Mouse (Mus musculus) MEL (cell line): ENCODE data around the gene Ypel4. TPM values are rescaled to one million over a fixed set of nuclear protein-coding genes. Genes with fewer than 3 reads are reported as not detected.

Source experiments
- DNase-seq: peaks from one replicate; pipeline ENCODE4 v3.0.0; 2011; ENCODE audit warnings: low read depth, low spot score
- H3K27ac ChIP-seq: 2 replicates; pipeline ENCODE4 v1.5.1; 2012; ENCODE audit warnings: low read depth, mild to moderate bottlenecking, control low read depth, low read length, moderate library complexity; ENCODE audit not compliant: control insufficient read depth
- H3K27me3 ChIP-seq, 2 experiments: fragments of 150-350 bp in 1 of 2; sonication (generic) in 1 of 2; 2 replicates each; pipeline ENCODE4 v1.6.1; 2012; ENCODE audit warnings: low read length in 2 of 2, mild to moderate bottlenecking in 2 of 2, improper control_type of control experiment in 1 of 2, moderate library complexity in 1 of 2; ENCODE audit not compliant: insufficient read depth in 2 of 2, control insufficient read depth in 1 of 2
- H3K36me3 ChIP-seq, 2 experiments: 2 replicates each; pipeline ENCODE4 v1.6.1; 2012 to 2014; ENCODE audit warnings: low read length in 2 of 2, improper control_type of control experiment in 1 of 2, inconsistent platforms in 1 of 2, mild to moderate bottlenecking in 1 of 2; ENCODE audit not compliant: insufficient read depth in 2 of 2, control insufficient read depth in 1 of 2
- H3K4me1 ChIP-seq, 2 experiments: fragments of 150-350 bp in 1 of 2; sonication (generic) in 1 of 2; 2 replicates each; pipeline ENCODE4 v1.6.1; 2012; ENCODE audit warnings: low read length in 2 of 2, improper control_type of control experiment in 1 of 2, mild to moderate bottlenecking in 1 of 2; ENCODE audit not compliant: insufficient read depth in 2 of 2, control insufficient read depth in 1 of 2
- H3K4me3 ChIP-seq, 2 experiments: fragments of 150-350 bp in 1 of 2; sonication (generic) in 1 of 2; 2 replicates each; pipeline ENCODE4 v1.5.1; 2012; ENCODE audit warnings: low read depth in 2 of 2, low read length in 2 of 2, mild to moderate bottlenecking in 2 of 2, moderate library complexity in 2 of 2, control low read depth in 1 of 2, improper control_type of control experiment in 1 of 2; ENCODE audit not compliant: control insufficient read depth in 1 of 2, insufficient read depth in 1 of 2
- H3K79me2 ChIP-seq: 2 replicates; pipeline ENCODE4 v1.6.1; 2012; ENCODE audit warnings: mild to moderate bottlenecking, low read length, moderate library complexity; ENCODE audit not compliant: control insufficient read depth, poor library complexity, insufficient read depth
- H3K9ac ChIP-seq: 2 replicates; pipeline ENCODE4 v1.6.1; 2012; ENCODE audit warnings: low read depth, mild to moderate bottlenecking, control low read depth, low read length, moderate library complexity; ENCODE audit not compliant: control insufficient read depth, poor library complexity, severe bottlenecking
- H3K9me3 ChIP-seq: fragments of 150-350 bp; sonication (generic); replicated peaks from 2 replicates; pipeline ENCODE4 v1.6.1; 2012; ENCODE audit warnings: mild to moderate bottlenecking, low read length, improper control_type of control experiment, moderate library complexity; ENCODE audit not compliant: insufficient read depth
- CHD2 ChIP-seq: IDR thresholded peaks from 2 replicates; pipeline ENCODE4 v1.6.1; 2011; ENCODE audit warnings: low read length, improper control_type of control experiment
- EP300 ChIP-seq, 2 experiments: IDR thresholded peaks; 2 replicates each; pipeline ENCODE4 v1.6.1; 2011; ENCODE audit warnings: improper control_type of control experiment in 2 of 2, low read length in 2 of 2, low read depth in 1 of 2, mild to moderate bottlenecking in 1 of 2
- GATA1 ChIP-seq: IDR thresholded peaks from 2 replicates; pipeline ENCODE4 v1.6.1; 2011; ENCODE audit warnings: low read depth, low read length, improper control_type of control experiment
- HCFC1 ChIP-seq: IDR thresholded peaks from 2 replicates; pipeline ENCODE4 v1.6.1; 2012; ENCODE audit warnings: low read depth, mild to moderate bottlenecking, inconsistent platforms, low read length, improper control_type of control experiment, moderate library complexity
- MAX ChIP-seq: IDR thresholded peaks from 2 replicates; pipeline ENCODE4 v1.6.1; 2011; ENCODE audit warnings: low read length, improper control_type of control experiment
- MYB ChIP-seq: IDR thresholded peaks from 2 replicates; pipeline ENCODE4 v1.6.1; 2011; ENCODE audit warnings: mild to moderate bottlenecking, low read depth, low read length, improper control_type of control experiment
- POLR2AphosphoS5 ChIP-seq: IDR thresholded peaks from 2 replicates; pipeline ENCODE4 v1.6.1; 2012; ENCODE audit warnings: low read depth, borderline replicate concordance, mild to moderate bottlenecking, inconsistent platforms, low read length, moderate library complexity, mixed read lengths
- RAD21 ChIP-seq: IDR thresholded peaks from 2 replicates; pipeline ENCODE4 v1.6.1; 2011; ENCODE audit warnings: mild to moderate bottlenecking, low read depth, low read length, improper control_type of control experiment
- RCOR1 ChIP-seq: IDR thresholded peaks from 2 replicates; pipeline ENCODE4 v1.6.1; 2012; ENCODE audit warnings: low read depth, mild to moderate bottlenecking, inconsistent platforms, low read length, improper control_type of control experiment
- SIN3A ChIP-seq: IDR thresholded peaks from 2 replicates; pipeline ENCODE4 v1.6.1; 2012; ENCODE audit warnings: low read length, improper control_type of control experiment, inconsistent platforms
- SMC3 ChIP-seq: IDR thresholded peaks from 2 replicates; pipeline ENCODE4 v1.6.1; 2011; ENCODE audit warnings: low read depth, low read length, improper control_type of control experiment
- TAL1 ChIP-seq: IDR thresholded peaks from 2 replicates; pipeline ENCODE4 v1.6.1; 2012; ENCODE audit warnings: mild to moderate bottlenecking, inconsistent platforms, low read length, moderate library complexity, mixed read lengths
- TCF12 ChIP-seq: IDR thresholded peaks from 2 replicates; pipeline ENCODE4 v1.6.1; 2014; ENCODE audit warnings: low read depth, mild to moderate bottlenecking, inconsistent platforms, low read length, improper control_type of control experiment, moderate library complexity
- USF2 ChIP-seq, 2 experiments: IDR thresholded peaks; 2 replicates each; pipeline ENCODE4 v1.6.1; 2011 to 2012; ENCODE audit warnings: improper control_type of control experiment in 2 of 2, low read length in 2 of 2, borderline replicate concordance in 1 of 2, inconsistent platforms in 1 of 2, low read depth in 1 of 2, mild to moderate bottlenecking in 1 of 2; ENCODE audit not compliant: insufficient read depth in 1 of 2
- ZC3H11A ChIP-seq: IDR thresholded peaks from 2 replicates; pipeline ENCODE4 v1.6.1; 2012; ENCODE audit warnings: low read depth, mild to moderate bottlenecking, inconsistent platforms, low read length, improper control_type of control experiment
- ZMIZ1 ChIP-seq: IDR thresholded peaks from 2 replicates; pipeline ENCODE4 v1.6.1; 2012; ENCODE audit warnings: low read depth, mild to moderate bottlenecking, inconsistent platforms, low read length, improper control_type of control experiment, moderate library complexity
- polyA plus RNA-seq, 2 experiments: library from polyadenylated mRNA; stranded (reverse) in 1 of 2; unstranded in 1 of 2; fragments of >175 nt in 1 of 2; fragments of >200 nt in 1 of 2; gene quantifications; 2 replicates each; pipeline versions ENCODE4 v1.2.1 to v1.2.4; 2012; ENCODE audit warnings: low replicate concordance in 2 of 2, low read depth in 1 of 2; ENCODE audit not compliant: insufficient read length in 2 of 2, insufficient read depth in 1 of 2, missing spikeins in 1 of 2
- total RNA-seq: library from RNA; depleted of rRNA; stranded (reverse); fragments of 300-350 nt; gene quantifications from 2 replicates; pipeline ENCODE4 v1.2.3, GENCODE M21; 2012; rRNA removed

The Ypel4 gene
- not detected in 2 replicates for total RNA-seq
- polyA plus RNA-seq = under 1 TPM in 1 of 2 experiments, not detected in 1; 0.06 TPM

- DNase-seq = no peak
- TF ChIP-seq EP300 (IDR thresholded peaks at IDR 0.05; ENCODE audit: low read depth in 1 of 2, low read length in 2 of 2) (no peak), HCFC1 (no peak), USF2 (IDR thresholded peaks at IDR 0.05; ENCODE audit: borderline replicate concordance in 1 of 2, insufficient read depth in 1 of 2, low read depth in 1 of 2, low read length in 2 of 2) (no peak), CHD2 (no peak), POLR2AphosphoS5 (no peak)
- Histone ChIP-seq H3K9ac (no peak within 1 kb of the TSS), H3K4me3 (no peak within 1 kb of the TSS), H3K27me3 (no peaks in the 10 kb centered on the region), H3K4me1 (peaks cover 0 to 10% of the 10 kb centered on the region in 2 experiments; a peak in 1 of 4 replicates), H3K9me3 (no peaks in the 10 kb centered on the region), H3K27ac (no peak within 1 kb of the TSS), H3K36me3 (no peaks in the 10 kb centered on the region), H3K79me2 (no peaks in the 10 kb centered on the region)
Measured at GRCm38 (mm10) chr2:84733579-84734300, at the start of gene Ypel4. TSS of gene Ypel4 (plus strand) at chr2:84734058.

- Histone ChIP-seq H3K9ac (no peak overlapping the region), H3K79me2 (no peaks in the 10 kb centered on the region), H3K4me1 (peaks cover 5 to 6% of the 10 kb centered on the region in 2 experiments), H3K27ac (no peak overlapping the region)
- no peak for TF ChIP-seq RAD21
- TF ChIP-seq ZMIZ1 = peak; percentile 47; the same call in 1 of the 2 replicates
- TF ChIP-seq EP300 (IDR thresholded peaks at IDR 0.05; ENCODE audit: low read depth in 1 of 2, low read length in 2 of 2) = peak; percentile 73 to 74
- no peak for TF ChIP-seq MAX
- no peak for TF ChIP-seq ZC3H11A
- no peak for TF ChIP-seq SIN3A
- peak; percentile 58 for TF ChIP-seq GATA1
- TF ChIP-seq MYB = no peak
- TF ChIP-seq TCF12 = peak; percentile 81; the same call in 1 of the 2 replicates
- no peak for TF ChIP-seq SMC3
- peak; percentile 63; the same call in 1 of the 2 replicates for TF ChIP-seq RCOR1
- TF ChIP-seq TAL1 = peak; percentile 86
- TF ChIP-seq, all 39 proteins: peak for 6
- Histone ChIP-seq H3K4me3 (no peak overlapping the region), H3K27me3 (no peaks in the 10 kb centered on the region), H3K36me3 (peaks cover 21% of the 10 kb centered on the region in 2 experiments), H3K9me3 (no peaks in the 10 kb centered on the region)
- peak; percentile 35 for DNase-seq
Measured at GRCm38 (mm10) chr2:84688080-84688844, 45.6 kb upstream of the Ypel4 start.
